Mouse (Mus musculus) lung, embryonic 14.5 days (tissue): Measurements from ENCODE around the gene Runx1. TPM values are rescaled to one million over a fixed set of nuclear protein-coding genes. Genes with fewer than 3 reads are reported as not detected.

Source experiments
- ATAC-seq: fragments of 200-750 bp; cut with Nextera tagmentation; 2 replicates; pipeline ENCODE4 v1.8.0; 2017; ENCODE audit warnings: mild to moderate bottlenecking, moderate TSS enrichment, moderate library complexity; ENCODE audit not compliant: insufficient read depth
- DNase-seq: peaks from one replicate; pipeline ENCODE4 v3.0.0-alpha.2; 2015
- H3K27ac ChIP-seq: fragments of 300-500 bp; sonication (generic); 2 replicates; pipeline ENCODE4 v1.5.1; 2014; ENCODE audit warnings: low read depth, mild to moderate bottlenecking, moderate library complexity
- H3K27me3 ChIP-seq: fragments of 300-500 bp; sonication (generic); 2 replicates; pipeline ENCODE4 v1.6.1; 2014; ENCODE audit warnings: low read length, control low read depth; ENCODE audit not compliant: insufficient read depth
- H3K36me3 ChIP-seq: fragments of 300-500 bp; sonication (generic); 2 replicates; pipeline ENCODE4 v1.6.1; 2014; ENCODE audit warnings: control low read depth; ENCODE audit not compliant: insufficient read depth
- H3K4me1 ChIP-seq: fragments of 300-500 bp; sonication (generic); 2 replicates; pipeline ENCODE4 v1.6.1; 2014; ENCODE audit warnings: antibody characterized with exemption, control low read depth; ENCODE audit not compliant: insufficient read depth
- H3K4me2 ChIP-seq: fragments of 300-500 bp; sonication (generic); 2 replicates; pipeline ENCODE4 v1.6.1; 2014; ENCODE audit warnings: mild to moderate bottlenecking
- H3K4me3 ChIP-seq: fragments of 300-500 bp; sonication (generic); 2 replicates; pipeline ENCODE4 v1.5.1; 2014; ENCODE audit warnings: low read depth, low read length
- H3K9ac ChIP-seq: fragments of 300-500 bp; sonication (generic); 2 replicates; pipeline ENCODE4 v1.6.1; 2014
- H3K9me3 ChIP-seq: fragments of 300-500 bp; sonication (generic); 2 replicates; pipeline ENCODE4 v1.6.1; 2016; ENCODE audit warnings: low read depth, low read length, control low read depth
- CTCF ChIP-seq: IDR thresholded peaks from 2 replicates; pipeline ENCODE4 v1.5.1; 2016; ENCODE audit warnings: antibody characterized with exemption, low read depth
- WGBS: fragments of 180-500 bp; shearing (Covaris S2); extraction: QIAGEN DNeasy Blood & Tissue Kit; methylation state at CpG from one replicate; pipeline ENCODE4 v1.1.7; 2014; 5-methylcytosine and 5-hydroxymethylcytosine counted together
- polyA plus RNA-seq: library from polyadenylated mRNA; unstranded; fragments of >200 nt; fragmentation: Nextera tagmentation; extraction: Ambion mirVana; gene quantifications from 2 replicates; pipeline ENCODE4 v1.2.1, GENCODE M21; 2014

The Runx1 gene
- polyA plus RNA-seq, 1 experiment from 2014 or later: 10.8 TPM

GRCm38 (mm10) chr16:92863179-92863578 lies 37.2 kb upstream of the Runx1 start:
- H3K9me3 ChIP-seq: no peaks in the 10 kb centered on the region
- no peak overlapping the region for H3K27ac ChIP-seq
- H3K36me3 ChIP-seq: no peaks in the 10 kb centered on the region
- no peak overlapping the region for H3K4me3 ChIP-seq
- ATAC-seq (no peak), DNase-seq (no peak)
- no peak overlapping the region for H3K9ac ChIP-seq
- no peaks in the 10 kb centered on the region for H3K27me3 ChIP-seq
- TF ChIP-seq CTCF: no peak
- H3K4me1 ChIP-seq: no peaks in the 10 kb centered on the region
- H3K4me2 ChIP-seq: no peak overlapping the region

GRCm38 (mm10) chr16:92862430-92862829 lies 36.5 kb upstream of the Runx1 start:
- ATAC-seq (no peak), DNase-seq (no peak)
- no peak for TF ChIP-seq CTCF
- no peaks in the 10 kb centered on the region for H3K9me3 ChIP-seq
- H3K4me3 ChIP-seq: no peak overlapping the region
- no peaks in the 10 kb centered on the region for H3K27me3 ChIP-seq
- H3K4me2 ChIP-seq: no peak overlapping the region
- H3K4me1 ChIP-seq: no peaks in the 10 kb centered on the region
- 84% methylated on average over 4 of the region's 4 CpGs for WGBS
- no peaks in the 10 kb centered on the region for H3K36me3 ChIP-seq
- no peak overlapping the region for H3K27ac ChIP-seq
- no peak overlapping the region for H3K9ac ChIP-seq

GRCm38 (mm10) chr16:92861571-92861970 lies 35.6 kb upstream of the Runx1 start:
- Histone ChIP-seq H3K36me3 (no peaks in the 10 kb centered on the region), H3K4me1 (no peaks in the 10 kb centered on the region), H3K4me3 (no peak overlapping the region), H3K9me3 (no peaks in the 10 kb centered on the region), H3K9ac (no peak overlapping the region), H3K27ac (no peak overlapping the region), H3K27me3 (no peaks in the 10 kb centered on the region), H3K4me2 (no peak overlapping the region)
- ATAC-seq (no peak), DNase-seq (no peak)
- TF ChIP-seq CTCF: no peak
- 67% methylated on average over 2 of the region's 2 CpGs for WGBS

GRCm38 (mm10) chr16:92860649-92861048 lies 34.7 kb upstream of the Runx1 start:
- Histone ChIP-seq H3K4me3 (no peak overlapping the region), H3K9ac (no peak overlapping the region), H3K4me2 (no peak overlapping the region), H3K36me3 (no peaks in the 10 kb centered on the region), H3K9me3 (no peaks in the 10 kb centered on the region), H3K27me3 (no peaks in the 10 kb centered on the region), H3K4me1 (no peaks in the 10 kb centered on the region), H3K27ac (no peak overlapping the region)
- WGBS: 82% methylated on average over 1 of the region's 1 CpGs
- ATAC-seq (no peak), DNase-seq (no peak)
- no peak for TF ChIP-seq CTCF

DNA sequence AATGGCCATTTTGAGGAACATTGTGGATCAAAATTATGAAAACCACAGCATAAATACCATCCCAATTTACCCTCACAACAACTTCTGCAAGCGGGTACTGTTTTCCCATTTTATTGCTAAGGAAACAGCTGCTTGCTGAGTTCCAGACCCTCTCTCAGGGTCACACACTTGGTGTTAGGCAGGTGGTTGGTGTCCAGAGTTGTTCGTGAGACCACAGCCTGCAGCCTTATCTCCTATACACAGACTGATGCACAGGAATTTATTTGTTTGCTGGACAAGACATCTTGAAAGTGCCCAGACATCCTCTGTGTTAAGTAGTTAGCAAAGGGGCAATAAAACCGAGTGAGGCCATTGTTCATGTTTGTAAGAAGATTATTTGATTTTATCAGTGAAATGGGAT lies 30.8 kb upstream of the Runx1 start:
- no peak overlapping the region for H3K9ac ChIP-seq
- H3K4me3 ChIP-seq: no peak overlapping the region
- no peak overlapping the region for H3K27ac ChIP-seq
- no peaks in the 10 kb centered on the region for H3K4me1 ChIP-seq
- no peaks in the 10 kb centered on the region for H3K9me3 ChIP-seq
- H3K27me3 ChIP-seq: no peaks in the 10 kb centered on the region
- H3K36me3 ChIP-seq: no peaks in the 10 kb centered on the region
- TF ChIP-seq CTCF: no peak
- ATAC-seq (no peak), DNase-seq (no peak)
- 49% methylated on average over 3 of the region's 3 CpGs for WGBS
- no peak overlapping the region for H3K4me2 ChIP-seq

GRCm38 (mm10) chr16:92852276-92852675 lies 26.3 kb upstream of the Runx1 start:
- Histone ChIP-seq H3K4me3 (no peak overlapping the region), H3K27me3 (no peaks in the 10 kb centered on the region), H3K27ac (no peak overlapping the region), H3K36me3 (no peaks in the 10 kb centered on the region), H3K4me2 (no peak overlapping the region), H3K9me3 (no peaks in the 10 kb centered on the region), H3K9ac (no peak overlapping the region), H3K4me1 (no peaks in the 10 kb centered on the region)
- no peak for TF ChIP-seq CTCF
- DNase-seq: no peak
- ATAC-seq: no peak
- WGBS: 92% methylated on average over 6 of the region's 6 CpGs

DNA sequence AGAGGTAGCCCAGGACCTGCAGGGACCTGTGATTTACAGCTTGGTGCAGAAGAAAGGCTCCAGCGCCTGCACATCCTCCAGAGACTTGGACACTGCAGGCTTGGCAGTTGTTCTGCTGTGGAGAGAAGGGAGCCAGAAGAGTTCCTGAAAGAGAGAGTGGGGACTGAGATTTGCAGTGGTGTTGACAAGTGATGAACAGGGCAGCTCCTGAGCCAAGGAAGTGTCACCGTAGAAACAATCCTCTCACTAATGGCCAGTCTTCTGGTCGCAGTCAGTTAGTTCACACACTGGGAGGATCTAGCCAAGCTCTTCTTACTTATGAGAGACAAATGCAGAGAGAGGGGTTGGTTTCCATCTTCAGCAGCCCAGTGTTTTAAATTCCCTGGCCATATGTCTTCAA lies 24.5 kb upstream of the Runx1 start:
- whole genome bisulfite sequencing: 29% methylated on average over 3 of the region's 3 CpGs
- H3K27me3 ChIP-seq: no peaks in the 10 kb centered on the region
- no peak overlapping the region for H3K9ac ChIP-seq
- peaks cover 9% of the 10 kb centered on the region for H3K4me1 ChIP-seq
- H3K4me3 ChIP-seq: no peak overlapping the region
- H3K36me3 ChIP-seq: no peaks in the 10 kb centered on the region
- ATAC-seq (peak; percentile 67; the same call in 1 of the 2 replicates), DNase-seq (peak; percentile 85)
- H3K9me3 ChIP-seq: no peaks in the 10 kb centered on the region
- no peak overlapping the region for H3K27ac ChIP-seq
- TF ChIP-seq CTCF: no peak
- no peak overlapping the region for H3K4me2 ChIP-seq

DNA sequence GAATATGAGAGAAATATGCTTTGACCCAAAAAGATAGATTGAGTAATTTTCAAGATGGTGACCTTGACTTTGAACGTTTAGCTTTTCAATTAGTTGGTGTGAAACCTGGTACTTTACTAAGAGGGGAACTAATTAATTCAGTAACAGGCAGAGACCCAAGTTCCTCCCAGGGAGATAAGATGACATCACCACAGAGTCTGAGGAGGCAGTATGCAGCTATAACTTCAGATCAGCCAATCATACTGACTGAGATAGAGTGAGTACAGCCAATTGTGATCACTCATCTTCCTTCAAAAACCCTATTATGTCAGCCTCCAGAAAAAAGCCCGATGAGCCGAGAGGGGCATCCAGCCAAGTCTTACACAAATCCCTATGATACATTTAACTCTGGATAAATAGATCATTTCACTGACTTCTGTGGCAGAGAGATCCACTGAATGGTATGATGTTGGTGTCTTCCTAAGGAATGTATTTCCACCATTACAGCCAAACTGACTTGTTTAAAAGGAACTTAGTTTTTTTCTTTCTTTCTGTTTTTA lies 21.9 kb upstream of the Runx1 start:
- Histone ChIP-seq H3K9me3 (no peaks in the 10 kb centered on the region), H3K4me3 (no peak overlapping the region), H3K27ac (no peak overlapping the region), H3K4me1 (peaks cover 9% of the 10 kb centered on the region), H3K36me3 (no peaks in the 10 kb centered on the region), H3K9ac (no peak overlapping the region), H3K27me3 (no peaks in the 10 kb centered on the region), H3K4me2 (no peak overlapping the region)
- no peak for ATAC-seq
- no peak for TF ChIP-seq CTCF
- WGBS: 48% methylated on average over 3 of the region's 3 CpGs
- DNase-seq: peak; percentile 74
